Mouse (Mus musculus) kidney, embryonic 14.5 days (tissue): ENCODE data around the gene Atg4a. TPM values are rescaled to one million over a fixed set of nuclear protein-coding genes. Genes with fewer than 3 reads are reported as not detected.

Experiments used
- ATAC-seq: fragments of 200-750 bp; cut with Nextera tagmentation; 2 replicates; pipeline ENCODE4 v1.8.0; 2017; ENCODE audit warnings: moderate number of reproducible peaks, mild to moderate bottlenecking, moderate TSS enrichment, moderate library complexity; ENCODE audit not compliant: low FRiP score, low TSS enrichment
- H3K27ac ChIP-seq: fragments of 300-500 bp; sonication (generic); 2 replicates; pipeline ENCODE4 v1.5.1; 2014; ENCODE audit warnings: low read depth, mild to moderate bottlenecking, low read length, moderate library complexity, mixed read lengths
- H3K27me3 ChIP-seq: fragments of 300-500 bp; sonication (generic); 2 replicates; pipeline ENCODE4 v1.6.1; 2014; ENCODE audit warnings: mild to moderate bottlenecking, low read length; ENCODE audit not compliant: control insufficient read depth, insufficient read depth
- H3K36me3 ChIP-seq: fragments of 300-500 bp; sonication (generic); 2 replicates; pipeline ENCODE4 v1.6.1; 2014; ENCODE audit warnings: low read length, mixed read lengths; ENCODE audit not compliant: control insufficient read depth, insufficient read depth
- H3K4me1 ChIP-seq: fragments of 300-500 bp; sonication (generic); 2 replicates; pipeline ENCODE4 v1.6.1; 2014; ENCODE audit warnings: low read length, mixed read lengths; ENCODE audit not compliant: control insufficient read depth, insufficient read depth
- H3K4me2 ChIP-seq: fragments of 300-500 bp; sonication (generic); replicated peaks from 2 replicates; pipeline ENCODE4 v1.6.1; 2014; ENCODE audit warnings: low read depth, mild to moderate bottlenecking, low read length
- H3K4me3 ChIP-seq: fragments of 300-500 bp; sonication (generic); 2 replicates; pipeline ENCODE4 v1.5.1; 2014; ENCODE audit warnings: mild to moderate bottlenecking, low read length
- H3K9ac ChIP-seq: fragments of 300-500 bp; sonication (generic); 2 replicates; pipeline ENCODE4 v1.6.1; 2014; ENCODE audit warnings: low read depth, mild to moderate bottlenecking, low read length, moderate library complexity
- H3K9me3 ChIP-seq: fragments of 300-500 bp; sonication (generic); 2 replicates; pipeline ENCODE4 v1.6.1; 2016; ENCODE audit warnings: low read length; ENCODE audit not compliant: control insufficient read depth
- WGBS: fragments of 180-500 bp; shearing (Covaris S2); extraction: QIAGEN DNeasy Blood & Tissue Kit; methylation state at CpG from one replicate; pipeline ENCODE4 v1.1.7; 2014; 5-methylcytosine and 5-hydroxymethylcytosine counted together
- polyA plus RNA-seq: library from polyadenylated mRNA; unstranded; fragments of >200 nt; fragmentation: Nextera tagmentation; extraction: Ambion mirVana; gene quantifications from 2 replicates; pipeline ENCODE4 v1.2.1, GENCODE M21; 2014

Gene Atg4a
- polyA plus RNA-seq, 1 experiment from 2014 or later = 16.3 TPM

- H3K9ac ChIP-seq = no peak overlapping the region
- no peaks in the 10 kb centered on the region for H3K36me3 ChIP-seq
- H3K4me1 ChIP-seq = no peaks in the 10 kb centered on the region
- H3K9me3 ChIP-seq = no peaks in the 10 kb centered on the region
- ATAC-seq = no peak
- no peaks in the 10 kb centered on the region for H3K27me3 ChIP-seq
- no peak overlapping the region for H3K27ac ChIP-seq
- no peak overlapping the region for H3K4me2 ChIP-seq
- H3K4me3 ChIP-seq = no peak overlapping the region
Measured at GRCm38 (mm10) chrX:141150290-141150689, 193.6 kb downstream of the Atg4a start.

- no peaks in the 10 kb centered on the region for H3K9me3 ChIP-seq
- H3K9ac ChIP-seq = no peak overlapping the region
- H3K27ac ChIP-seq = no peak overlapping the region
- no peaks in the 10 kb centered on the region for H3K36me3 ChIP-seq
- H3K4me3 ChIP-seq = no peak overlapping the region
- no peak overlapping the region for H3K4me2 ChIP-seq
- no peaks in the 10 kb centered on the region for H3K4me1 ChIP-seq
- no peaks in the 10 kb centered on the region for H3K27me3 ChIP-seq
- no peak for ATAC-seq
Measured at GRCm38 (mm10) chrX:141151182-141151581, 194.5 kb downstream of the Atg4a start.

- Histone ChIP-seq H3K4me3 (no peak overlapping the region), H3K9me3 (no peaks in the 10 kb centered on the region), H3K27me3 (no peaks in the 10 kb centered on the region), H3K36me3 (no peaks in the 10 kb centered on the region), H3K4me1 (no peaks in the 10 kb centered on the region), H3K9ac (no peak overlapping the region), H3K4me2 (no peak overlapping the region), H3K27ac (no peak overlapping the region)
- no peak for ATAC-seq
- WGBS = 22% methylated on average over 2 of the region's 2 CpGs
Measured at GRCm38 (mm10) chrX:141156696-141157095, 200.0 kb downstream of the Atg4a start.

GRCm38 (mm10) chrX:141157626-141158025, 200.9 kb downstream of the Atg4a start:
- H3K27ac ChIP-seq = no peak overlapping the region
- no peaks in the 10 kb centered on the region for H3K4me1 ChIP-seq
- ATAC-seq = no peak
- no peak overlapping the region for H3K4me2 ChIP-seq
- H3K4me3 ChIP-seq = no peak overlapping the region
- no peaks in the 10 kb centered on the region for H3K27me3 ChIP-seq
- H3K36me3 ChIP-seq = no peaks in the 10 kb centered on the region
- H3K9me3 ChIP-seq = no peaks in the 10 kb centered on the region
- no peak overlapping the region for H3K9ac ChIP-seq
- 53% methylated on average over 4 of the region's 4 CpGs for WGBS

- Histone ChIP-seq H3K4me3 (no peak overlapping the region), H3K9me3 (no peaks in the 10 kb centered on the region), H3K4me1 (no peaks in the 10 kb centered on the region), H3K27me3 (no peaks in the 10 kb centered on the region), H3K27ac (no peak overlapping the region), H3K9ac (no peak overlapping the region), H3K36me3 (no peaks in the 10 kb centered on the region), H3K4me2 (no peak overlapping the region)
- ATAC-seq = no peak
- WGBS = 39% methylated on average over 4 of the region's 4 CpGs
Measured at GRCm38 (mm10) chrX:141158160-141158559, 201.5 kb downstream of the Atg4a start.

GRCm38 (mm10) chrX:141160371-141160770, 203.7 kb downstream of the Atg4a start:
- Histone ChIP-seq H3K4me1 (no peaks in the 10 kb centered on the region), H3K9ac (no peak overlapping the region), H3K27me3 (no peaks in the 10 kb centered on the region), H3K4me2 (no peak overlapping the region), H3K9me3 (no peaks in the 10 kb centered on the region), H3K27ac (no peak overlapping the region), H3K4me3 (no peak overlapping the region), H3K36me3 (no peaks in the 10 kb centered on the region)
- no peak for ATAC-seq
- WGBS = 82% methylated on average over 3 of the region's 3 CpGs

GRCm38 (mm10) chrX:141165067-141165466, 208.4 kb downstream of the Atg4a start:
- no peak overlapping the region for H3K4me2 ChIP-seq
- H3K27me3 ChIP-seq = peaks cover 3% of the 10 kb centered on the region; the same call in 1 of the 2 replicates
- ATAC-seq = no peak
- no peaks in the 10 kb centered on the region for H3K9me3 ChIP-seq
- no peaks in the 10 kb centered on the region for H3K4me1 ChIP-seq
- no peak overlapping the region for H3K27ac ChIP-seq
- WGBS = 91% methylated on average over 4 of the region's 4 CpGs
- no peaks in the 10 kb centered on the region for H3K36me3 ChIP-seq
- H3K4me3 ChIP-seq = no peak overlapping the region
- H3K9ac ChIP-seq = no peak overlapping the region

- no peaks in the 10 kb centered on the region for H3K27me3 ChIP-seq
- 42% methylated on average over 7 of the region's 7 CpGs for WGBS
Measured at GRCm38 (mm10) chrX:141175353-141175752, 218.6 kb downstream of the Atg4a start.

GRCm38 (mm10) chrX:141195036-141195435, 238.3 kb downstream of the Atg4a start:
- no peak overlapping the region for H3K9ac ChIP-seq
- ATAC-seq = no peak
- no peaks in the 10 kb centered on the region for H3K36me3 ChIP-seq
- H3K27ac ChIP-seq = no peak overlapping the region
- no peak overlapping the region for H3K4me2 ChIP-seq
- H3K27me3 ChIP-seq = no peaks in the 10 kb centered on the region; the same call in 1 of the 2 replicates
- H3K9me3 ChIP-seq = no peaks in the 10 kb centered on the region
- H3K4me1 ChIP-seq = no peaks in the 10 kb centered on the region
- H3K4me3 ChIP-seq = no peak overlapping the region

More at GRCm38 (mm10) chrX:141175353-141175752, 218.6 kb downstream of the Atg4a start:
- no peak overlapping the region for H3K4me3 ChIP-seq
- no peak overlapping the region for H3K9ac ChIP-seq
- H3K4me2 ChIP-seq = no peak overlapping the region
- H3K4me1 ChIP-seq = no peaks in the 10 kb centered on the region
- no peak for ATAC-seq
- no peak overlapping the region for H3K27ac ChIP-seq
- no peaks in the 10 kb centered on the region for H3K9me3 ChIP-seq
- H3K36me3 ChIP-seq = no peaks in the 10 kb centered on the region

GRCm38 (mm10) chrX:141198993-141199392, 242.3 kb downstream of the Atg4a start:
- Histone ChIP-seq H3K4me1 (no peaks in the 10 kb centered on the region), H3K9me3 (no peaks in the 10 kb centered on the region), H3K27me3 (no peaks in the 10 kb centered on the region), H3K9ac (no peak overlapping the region), H3K36me3 (no peaks in the 10 kb centered on the region), H3K27ac (no peak overlapping the region), H3K4me2 (no peak overlapping the region), H3K4me3 (no peak overlapping the region)
- ATAC-seq = no peak
- WGBS = 68% methylated on average over 3 of the region's 3 CpGs
